Mouse (Mus musculus): ENCODE results near the gene Tsc22d4.

GRCm38 (mm10) chr5:137746851-137747325, 1.4 kb downstream of the Tsc22d4 start:
- no peak for TF ChIP-seq CTCF (IDR thresholded peaks at IDR 0.05; ENCODE audit: insufficient read depth, low read depth, low read length)
- no peak for TF ChIP-seq POLR2A (IDR thresholded peaks at IDR 0.05; ENCODE audit: insufficient read depth, low read depth, low read length)

Data from olfactory bulb, adult 2 months (tissue).